ENCODE assay signal across 20 mouse cellular contexts in the genomic region with DNA sequence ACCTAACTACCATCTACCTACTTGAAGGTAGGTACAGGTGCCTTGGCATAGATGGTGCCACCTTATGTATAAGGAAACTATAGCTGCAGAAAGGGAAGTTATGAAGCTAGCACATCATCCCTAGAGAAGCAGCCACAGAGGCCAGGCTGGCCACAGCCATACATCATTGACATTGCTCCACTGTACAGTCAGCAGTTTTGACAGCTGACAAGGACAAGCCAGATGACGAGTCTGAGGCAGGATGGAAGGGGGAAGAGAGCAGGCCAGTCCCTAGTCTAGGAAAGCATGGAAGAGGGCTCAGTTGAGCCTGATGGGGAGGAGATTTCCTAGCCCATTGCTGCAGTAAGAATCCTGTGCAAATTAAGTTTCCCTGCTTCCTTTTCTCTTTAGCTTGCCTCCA.
DNase-seq lines count a peak whose midpoint lies in the region; ATAC-seq lines count a peak whose summit lies in the region.
"Had no signal": no experiment of that assay in that cellular context is flagged by ENCODE, and none has a peak within 500 bp of the region (broad histone marks: within the 10 kb centered on the region; RNA-seq: fewer than 3 reads in every experiment).

No protein-coding gene starts in this region.

- H3K9me3 ChIP-seq in midbrain, embryonic 12.5 days: no peaks in the 10 kb centered on the region
- no peaks in the 10 kb centered on the region for H3K9me3 ChIP-seq in midbrain, embryonic 11.5 days (ENCODE audit: control insufficient read depth, low read length)
- no peaks in the 10 kb centered on the region for H3K9me3 ChIP-seq in forebrain, embryonic 16.5 days (ENCODE audit: control insufficient read depth, low read length)
- H3K9me3 ChIP-seq: embryonic facial prominence, embryonic 13.5 days; intestine, embryonic 15.5 days had no signal

- no peak overlapping the region for H3K4me2 ChIP-seq in midbrain, embryonic 12.5 days (replicated peaks)
- no peak overlapping the region for H3K4me2 ChIP-seq in midbrain, embryonic 11.5 days
- H3K4me2 ChIP-seq in forebrain, embryonic 16.5 days (ENCODE audit: low read length): no peak overlapping the region
- H3K4me2 ChIP-seq: embryonic facial prominence, embryonic 13.5 days; intestine, embryonic 15.5 days had no signal

- peak overlapping the region; percentile 21; the same call in 1 of the 2 replicates for H3K27ac ChIP-seq in midbrain, embryonic 12.5 days (replicated peaks)
- H3K27ac ChIP-seq in midbrain, embryonic 11.5 days (ENCODE audit: low read depth, low read length): no peak overlapping the region
- peak overlapping the region; percentile 87 for H3K27ac ChIP-seq in forebrain, embryonic 16.5 days (ENCODE audit: low read length)
- H3K27ac ChIP-seq: embryonic facial prominence, embryonic 13.5 days; heart, adult 2 months; intestine, embryonic 15.5 days; macrophage had no signal

- peaks cover 28% of the 10 kb centered on the region for H3K4me1 ChIP-seq in midbrain, embryonic 12.5 days
- peaks cover 24% of the 10 kb centered on the region for H3K4me1 ChIP-seq in midbrain, embryonic 11.5 days (ENCODE audit: control insufficient read depth, insufficient read depth, low read length)
- H3K4me1 ChIP-seq in forebrain, embryonic 16.5 days (replicated peaks; ENCODE audit: control insufficient read depth, insufficient read depth, low read length): peaks cover 37% of the 10 kb centered on the region
- H3K4me1 ChIP-seq: intestine, embryonic 15.5 days had no signal

- DNase-seq in adrenal gland, adult (ENCODE audit: inconsistent age in 2 of 2, low spot score in 1 of 2): peak; percentile 64 to 78
- no peak for DNase-seq in adrenal gland, postnatal 4 days (ENCODE audit: low spot score in 2 of 2)
- no peak for DNase-seq in midbrain, embryonic 11.5 days (ENCODE audit: low spot score, missing footprints)
- no peak for DNase-seq in kidney, postnatal 10 days
- no peak for DNase-seq in ovary, postnatal 10 days (ENCODE audit: low spot score)
- no peak for DNase-seq in thymus, postnatal 14 days
- DNase-seq: cerebellum, adult 18-20 months; gastrocnemius, postnatal 10 days; heart, adult 2 months; kidney, postnatal 14 days; lung, adult 2 months; right cerebral cortex, postnatal 4 days; thymus, adult 2 months had no signal

- no peaks in the 10 kb centered on the region for H3K36me3 ChIP-seq in midbrain, embryonic 12.5 days
- H3K36me3 ChIP-seq in midbrain, embryonic 11.5 days (ENCODE audit: control insufficient read depth, insufficient read depth, low read length): no peaks in the 10 kb centered on the region
- H3K36me3 ChIP-seq in forebrain, embryonic 16.5 days (ENCODE audit: control insufficient read depth, insufficient read depth): 0 out of 2 replicates have a peak, but pooled peaks cover 3% of the 10 kb centered on the region
- H3K36me3 ChIP-seq: intestine, embryonic 15.5 days had no signal

- peaks cover 82% of the 10 kb centered on the region for H3K27me3 ChIP-seq in midbrain, embryonic 12.5 days
- H3K27me3 ChIP-seq in midbrain, embryonic 11.5 days (ENCODE audit: control insufficient read depth, insufficient read depth, low read length): peaks cover 66% of the 10 kb centered on the region
- H3K27me3 ChIP-seq in forebrain, embryonic 16.5 days (replicated peaks; ENCODE audit: control insufficient read depth, insufficient read depth, low read length): no peaks in the 10 kb centered on the region
- H3K27me3 ChIP-seq: CH12.LX; embryonic facial prominence, embryonic 13.5 days; intestine, embryonic 15.5 days had no signal

- WGBS in midbrain, embryonic 12.5 days: 55% methylated on average over 1 of the region's 1 CpGs
- WGBS in midbrain, embryonic 11.5 days: 71% methylated on average over 1 of the region's 1 CpGs
- WGBS in forebrain, embryonic 16.5 days: 31% methylated on average over 1 of the region's 1 CpGs

- no peak overlapping the region for H3K9ac ChIP-seq in midbrain, embryonic 12.5 days (replicated peaks)
- H3K9ac ChIP-seq in midbrain, embryonic 11.5 days (ENCODE audit: low read length): no peak overlapping the region
- no peak overlapping the region for H3K9ac ChIP-seq in forebrain, embryonic 16.5 days (replicated peaks; ENCODE audit: low read depth, low read length)
- H3K9ac ChIP-seq: embryonic facial prominence, embryonic 13.5 days; intestine, embryonic 15.5 days had no signal

- H3K4me3 ChIP-seq in midbrain, embryonic 12.5 days: no peak overlapping the region
- no peak overlapping the region for H3K4me3 ChIP-seq in midbrain, embryonic 11.5 days (ENCODE audit: low read depth, low read length)
- H3K4me3 ChIP-seq in forebrain, embryonic 16.5 days (replicated peaks; ENCODE audit: low read length): no peak overlapping the region
- H3K4me3 ChIP-seq: embryonic facial prominence, embryonic 13.5 days; heart, adult 2 months; intestine, embryonic 15.5 days; myocyte had no signal

- no peak for ATAC-seq in midbrain, embryonic 12.5 days (ENCODE audit: low FRiP score, low read depth)
- ATAC-seq in midbrain, embryonic 11.5 days (ENCODE audit: low FRiP score): no peak
- ATAC-seq in forebrain, embryonic 16.5 days: peak; percentile 8; the same call in 1 of the 2 replicates
- ATAC-seq: intestine, embryonic 15.5 days had no signal

Comparison
In these comparisons a context has a peak if more than half of its experiments do, and no peak if none do; other contexts are left out.
1. DNase-seq: peak in adrenal gland, adult (2 of 2); none in adrenal gland, postnatal 4 days (0 of 2), midbrain, embryonic 11.5 days (single experiment), kidney, postnatal 10 days (single experiment), ovary, postnatal 10 days (single experiment) and thymus, postnatal 14 days (single experiment).